Mouse (Mus musculus) spleen, postnatal 36 days (tissue): Measurements from ENCODE around the gene Bach2.

ENCODE experiments used
- DNase-seq, 2 experiments: peaks; one replicate each; pipeline ENCODE4 v3.0.0; 2022; ENCODE audit warnings: low spot score in 2 of 2, mixed read lengths in 1 of 2

Bach2 gene

DNA sequence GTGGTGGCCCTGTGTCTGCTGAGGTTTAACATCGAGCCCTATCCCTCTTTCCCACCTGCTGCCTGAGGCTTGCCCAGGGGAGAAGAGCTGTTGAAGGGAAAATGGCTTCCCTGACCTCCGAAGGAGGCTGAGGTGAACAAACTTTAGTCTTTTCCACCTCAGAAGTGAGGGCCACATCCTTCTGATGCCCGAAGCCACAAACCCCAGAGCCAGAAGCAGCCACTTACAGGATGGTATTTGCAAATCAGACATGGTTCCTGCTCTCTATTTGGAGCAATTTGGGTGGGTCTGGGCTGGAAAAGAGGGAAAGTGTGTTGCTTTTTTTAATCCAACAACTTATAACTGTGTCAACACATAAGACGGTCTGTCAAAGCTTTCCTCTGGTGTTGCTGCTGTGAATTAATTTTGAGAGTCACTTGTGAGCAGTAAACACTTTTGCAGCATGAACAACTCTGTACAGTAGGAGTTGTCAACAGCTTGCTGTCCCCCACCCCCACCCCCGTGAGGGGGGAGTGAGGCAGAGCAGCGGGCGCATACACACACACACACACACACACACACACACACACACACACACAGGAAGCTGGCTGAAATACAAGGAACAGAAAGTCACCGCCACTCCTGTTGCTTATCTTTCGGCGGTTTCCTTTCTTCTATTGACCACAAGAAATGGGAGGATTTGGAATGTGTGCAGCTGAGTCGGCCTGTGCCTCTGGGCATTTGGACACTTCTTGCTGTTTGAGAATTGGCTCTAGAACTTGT, 149.1 kb downstream of the Bach2 start:
- DNase-seq: peak; percentile 79 to 81

GRCm38 (mm10) chr4:32388564-32388963, 150.0 kb downstream of the Bach2 start:
- DNase-seq: no peak

- DNase-seq: no peak
Measured at GRCm38 (mm10) chr4:32389107-32389800, 150.7 kb downstream of the Bach2 start.

- DNase-seq: no peak
Measured at GRCm38 (mm10) chr4:32391260-32391659, 152.7 kb downstream of the Bach2 start.

- no peak for DNase-seq
Measured at GRCm38 (mm10) chr4:32393226-32393625, 154.6 kb downstream of the Bach2 start.

GRCm38 (mm10) chr4:32393951-32394350, 155.3 kb downstream of the Bach2 start:
- no peak for DNase-seq

- no peak for DNase-seq
Measured at GRCm38 (mm10) chr4:32394850-32395249, 156.2 kb downstream of the Bach2 start.

GRCm38 (mm10) chr4:32401459-32401858, 162.9 kb downstream of the Bach2 start:
- DNase-seq: peak; percentile 65 to 68

GRCm38 (mm10) chr4:32403506-32403905, 164.9 kb downstream of the Bach2 start:
- DNase-seq: no peak

- DNase-seq: no peak
Measured at GRCm38 (mm10) chr4:32405149-32405882, 166.7 kb downstream of the Bach2 start.

- DNase-seq: peak; percentile 32
Measured at GRCm38 (mm10) chr4:32405985-32406384, 167.4 kb downstream of the Bach2 start.

DNA sequence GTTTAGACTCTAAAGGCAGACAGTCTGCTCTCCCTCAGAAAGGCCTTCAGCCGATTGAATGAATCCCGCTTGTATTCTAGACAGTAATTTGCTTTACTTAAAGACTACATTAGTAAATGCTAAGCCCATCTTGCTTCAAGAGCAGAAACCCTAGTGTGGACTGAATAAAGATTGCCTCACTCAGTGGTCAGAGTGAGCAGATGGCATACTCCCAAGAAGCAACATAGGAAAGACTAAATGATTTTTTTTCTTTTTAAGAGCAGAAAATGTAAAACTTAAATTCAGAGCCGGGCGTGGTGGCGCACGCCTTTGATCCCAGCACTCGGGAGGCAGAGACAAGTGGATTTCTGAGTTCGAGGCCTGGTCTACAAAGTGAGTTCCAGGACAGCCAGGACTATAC, 169.9 kb downstream of the Bach2 start:
- DNase-seq: no peak

GRCm38 (mm10) chr4:32409116-32409880, 170.7 kb downstream of the Bach2 start:
- no peak for DNase-seq

DNA sequence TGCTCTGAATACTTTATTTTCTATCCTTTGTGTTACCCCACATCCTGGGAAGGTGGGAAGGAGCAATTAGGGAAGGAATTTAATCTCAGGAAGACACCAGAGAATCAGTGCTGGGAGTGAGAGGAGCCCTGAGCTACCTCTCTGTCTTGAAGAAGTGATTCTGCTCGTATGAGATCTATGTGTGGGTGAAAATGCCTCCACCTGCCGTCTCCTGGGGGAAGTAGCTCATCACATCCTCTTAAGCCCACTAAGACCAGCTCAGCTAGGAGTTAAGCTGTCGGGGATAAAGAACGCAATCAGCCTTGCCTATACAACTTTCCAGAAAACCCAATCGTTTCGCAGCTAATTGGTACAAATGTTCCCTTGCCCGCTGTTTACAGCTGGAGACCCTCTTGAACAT, 174.5 kb downstream of the Bach2 start:
- peak; percentile 25 to 33 for DNase-seq

GRCm38 (mm10) chr4:32413505-32413904, 174.9 kb downstream of the Bach2 start:
- no peak for DNase-seq

GRCm38 (mm10) chr4:32414959-32415358, 176.4 kb downstream of the Bach2 start:
- no peak for DNase-seq

DNA sequence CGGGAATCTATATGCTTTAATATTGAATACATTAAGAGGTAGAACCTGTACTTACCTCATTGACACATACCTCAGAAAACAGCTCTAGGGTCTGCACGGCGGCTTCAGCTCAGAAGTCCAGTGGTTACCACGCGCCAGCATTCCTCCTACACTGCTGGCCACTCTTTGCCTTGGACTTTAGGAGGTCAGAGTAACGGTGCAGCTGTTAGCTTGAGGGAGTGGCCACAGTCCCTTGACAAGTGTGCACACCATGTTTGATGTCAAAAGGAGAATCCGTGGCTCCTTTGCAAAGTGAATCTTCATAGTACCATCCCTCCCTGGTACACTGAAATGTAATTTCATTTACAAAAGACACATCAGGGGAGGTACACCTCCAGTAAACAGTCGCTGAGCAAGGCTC, 179.3 kb downstream of the Bach2 start:
- no peak for DNase-seq

DNA sequence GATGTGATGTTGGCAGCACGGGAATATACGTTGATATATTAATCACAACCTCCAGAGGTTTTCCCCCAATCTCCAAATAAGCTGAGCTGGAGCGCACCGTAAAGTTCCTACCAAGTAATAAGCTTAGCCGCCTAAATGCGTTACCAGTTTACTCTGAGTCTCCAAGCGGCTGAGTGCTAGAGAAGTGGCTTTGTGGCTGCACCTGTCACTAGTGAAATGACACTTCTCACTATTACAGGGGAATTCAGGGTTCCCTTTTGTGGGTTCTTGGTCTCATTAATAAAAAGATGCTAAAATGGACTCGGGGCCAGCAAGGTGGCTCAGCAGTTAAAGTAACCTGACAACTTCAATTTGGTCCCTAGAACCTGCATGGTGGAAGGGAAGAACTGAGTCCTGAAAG, 183.0 kb downstream of the Bach2 start:
- no peak for DNase-seq

GRCm38 (mm10) chr4:32422427-32422826, 183.8 kb downstream of the Bach2 start:
- no peak for DNase-seq

GRCm38 (mm10) chr4:32423667-32424066, 185.1 kb downstream of the Bach2 start:
- no peak for DNase-seq

GRCm38 (mm10) chr4:32424434-32424833, 185.8 kb downstream of the Bach2 start:
- DNase-seq: no peak

DNA sequence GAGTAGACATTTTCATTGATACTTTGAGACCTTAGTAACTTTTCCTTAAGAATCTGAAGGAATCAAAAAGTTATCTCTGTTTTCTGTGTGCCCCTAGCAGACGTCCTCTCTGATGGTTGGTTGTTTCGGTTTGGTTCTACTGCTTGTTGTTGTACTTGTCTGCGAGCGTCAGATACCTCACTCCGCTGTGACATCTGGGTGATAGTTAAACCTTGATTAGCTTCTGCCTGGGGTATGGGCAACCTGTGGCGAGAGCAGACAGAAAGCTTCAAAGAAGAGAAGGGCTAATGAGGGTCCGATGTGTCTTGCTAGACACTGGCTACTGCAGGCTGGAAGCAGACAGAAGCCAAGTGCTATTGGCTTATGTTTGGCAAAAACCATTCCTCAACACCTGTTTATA, 186.5 kb downstream of the Bach2 start:
- DNase-seq: no peak
